Mouse (Mus musculus) myocyte (in vitro differentiated cells): ENCODE measurements around the gene Plekhs1. TPM values are rescaled to one million over a fixed set of nuclear protein-coding genes. Genes with fewer than 3 reads are reported as not detected.

Source experiments
- H3K27me3 ChIP-seq: one replicate; pipeline ENCODE4 v1.6.1; 2011; ENCODE audit not compliant: control insufficient read depth, insufficient read depth, insufficient read length
- H3K36me3 ChIP-seq: one replicate; pipeline ENCODE4 v1.6.1; 2011; ENCODE audit not compliant: control insufficient read depth, insufficient read depth
- H3K4me2 ChIP-seq: one replicate; pipeline ENCODE4 v1.6.1; 2011; ENCODE audit warnings: low read depth, control low read depth
- H3K4me3 ChIP-seq: one replicate; pipeline ENCODE4 v1.5.1; 2011; ENCODE audit warnings: mild to moderate bottlenecking, control low read depth, moderate library complexity
- H3K79me2 ChIP-seq: one replicate; pipeline ENCODE4 v1.6.1; 2011; ENCODE audit not compliant: control insufficient read depth, insufficient read depth
- H3ac ChIP-seq: one replicate; pipeline ENCODE4 v1.6.1; 2011; ENCODE audit not compliant: control insufficient read depth, insufficient read length
- CEBPB ChIP-seq: IDR thresholded peaks from 2 replicates; pipeline ENCODE4 v1.6.1; 2011; ENCODE audit warnings: mild to moderate bottlenecking, moderate library complexity; ENCODE audit not compliant: poor library complexity, insufficient read depth, severe bottlenecking
- E2F4 ChIP-seq: IDR thresholded peaks from one replicate; pipeline ENCODE4 v1.6.1; 2011; ENCODE audit warnings: mild to moderate bottlenecking, control low read depth, moderate library complexity; ENCODE audit not compliant: insufficient read depth
- MAX ChIP-seq: IDR thresholded peaks from one replicate; pipeline ENCODE4 v1.6.1; 2011; ENCODE audit warnings: low read depth, mild to moderate bottlenecking, control low read depth
- MYOD1 ChIP-seq, 3 experiments: IDR thresholded peaks; one replicate each; pipeline ENCODE4 v1.6.1; 2011; ENCODE audit warnings: control low read depth in 2 of 3, low read depth in 2 of 3, mild to moderate bottlenecking in 2 of 3, moderate library complexity in 1 of 3; ENCODE audit not compliant: insufficient read length in 2 of 3, control insufficient read depth in 1 of 3
- MYOG ChIP-seq, 3 experiments: IDR thresholded peaks; one replicate each; pipeline ENCODE4 v1.6.1; 2011; ENCODE audit warnings: control low read depth in 2 of 3, low read depth in 2 of 3, mild to moderate bottlenecking in 2 of 3; ENCODE audit not compliant: insufficient read length in 2 of 3, control insufficient read depth in 1 of 3, insufficient read depth in 1 of 3
- POLR2A ChIP-seq: IDR thresholded peaks from one replicate; pipeline ENCODE4 v1.6.1; 2011; ENCODE audit warnings: low read depth, mild to moderate bottlenecking, control low read depth, moderate library complexity; ENCODE audit not compliant: insufficient read length
- POLR2AphosphoS2 ChIP-seq: IDR thresholded peaks from one replicate; pipeline ENCODE4 v1.6.1; 2011; ENCODE audit warnings: low read depth, control low read depth; ENCODE audit not compliant: insufficient read length
- REST ChIP-seq: IDR thresholded peaks from one replicate; pipeline ENCODE4 v1.6.1; 2011; ENCODE audit warnings: mild to moderate bottlenecking, control low read depth, moderate library complexity; ENCODE audit not compliant: insufficient read depth, insufficient read length
- SRF ChIP-seq: IDR thresholded peaks from one replicate; pipeline ENCODE4 v1.6.1; 2011; ENCODE audit warnings: low read depth; ENCODE audit not compliant: control insufficient read depth, insufficient read length
- TCF12 ChIP-seq: IDR thresholded peaks from one replicate; pipeline ENCODE4 v1.6.1; 2011; ENCODE audit warnings: mild to moderate bottlenecking, control low read depth; ENCODE audit not compliant: poor library complexity, insufficient read depth, severe bottlenecking
- TCF3 ChIP-seq: IDR thresholded peaks from one replicate; pipeline ENCODE4 v1.6.1; 2011; ENCODE audit warnings: low read depth, control low read depth; ENCODE audit not compliant: insufficient read length
- USF1 ChIP-seq: IDR thresholded peaks from one replicate; pipeline ENCODE4 v1.6.1; 2011; ENCODE audit warnings: low read depth, mild to moderate bottlenecking, control low read depth, moderate library complexity
- polyA plus RNA-seq: library from polyadenylated mRNA; unstranded; fragments of >200 nt; fragmentation: generic; extraction: Trizol; gene quantifications from one replicate; pipeline ENCODE4 v1.2.1, GENCODE M21; 2012; ENCODE audit warnings: missing spikeins

Gene Plekhs1
- polyA plus RNA-seq, 1 experiment: 0.04 TPM

DNA sequence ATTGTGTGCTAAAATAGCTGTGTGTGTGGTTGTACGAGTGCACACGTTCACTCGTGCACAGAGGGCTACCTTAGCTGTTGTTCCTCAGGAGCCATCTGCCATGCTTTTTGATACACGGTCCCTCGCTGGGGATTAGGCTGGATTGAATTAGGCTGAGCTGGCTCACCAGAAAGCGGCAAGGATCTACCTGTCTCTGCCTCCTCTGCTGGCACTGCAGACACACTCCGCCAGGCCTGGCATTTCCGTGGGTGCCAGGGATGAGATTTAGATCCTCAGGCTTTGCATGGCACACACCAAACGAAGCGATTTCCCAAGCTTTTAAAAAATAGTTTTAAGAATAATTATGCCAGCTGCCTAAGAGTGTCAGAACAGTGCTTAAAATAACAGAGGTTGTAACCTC, 10.5 kb downstream of the Plekhs1 start:
- Histone ChIP-seq H3K4me2 (no peak overlapping the region), H3K36me3 (no peaks in the 10 kb centered on the region), H3K27me3 (no peaks in the 10 kb centered on the region), H3K4me3 (no peak overlapping the region), H3K79me2 (no peaks in the 10 kb centered on the region), H3ac (no peak overlapping the region)
- TF ChIP-seq TCF3: no peak
- TF ChIP-seq MYOD1 (IDR thresholded peaks at IDR 0.05; ENCODE audit: control insufficient read depth in 1 of 3, insufficient read length in 2 of 3, low read depth in 2 of 3): no peak
- no peak for TF ChIP-seq CEBPB
- TF ChIP-seq POLR2AphosphoS2: no peak
- TF ChIP-seq MAX: no peak

DNA sequence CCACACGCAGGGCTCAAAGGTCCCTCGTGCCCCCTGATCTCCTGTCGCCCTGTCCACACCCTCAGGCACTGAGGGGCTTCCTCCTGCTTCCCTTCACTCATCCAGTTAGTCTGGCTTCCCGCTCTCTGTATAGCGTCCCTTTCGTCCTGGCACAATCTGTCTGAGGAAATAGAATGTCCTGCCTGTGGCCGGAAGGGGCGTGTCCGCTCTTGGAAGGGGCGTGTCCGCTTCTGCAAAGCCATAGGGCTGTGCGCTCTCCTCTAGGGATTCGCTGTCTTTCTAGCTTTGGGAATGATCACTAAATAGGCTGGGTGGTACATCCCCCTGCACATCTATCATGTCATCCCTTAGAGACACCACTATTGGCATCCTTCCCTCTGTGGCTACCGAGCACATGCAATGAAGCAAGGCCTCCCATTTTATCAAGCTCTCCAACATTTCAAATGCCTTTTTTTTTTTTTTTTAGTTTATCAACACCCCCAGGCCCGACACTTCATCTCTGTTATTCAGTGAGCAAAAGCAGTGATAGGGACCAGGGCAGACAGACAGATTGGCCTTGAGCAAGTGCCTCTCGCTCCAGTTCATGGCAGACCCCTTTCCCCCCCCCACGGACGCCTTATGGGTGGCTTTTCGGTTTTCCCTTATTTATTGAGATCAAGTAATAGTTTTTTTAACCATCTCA, 13.6 kb downstream of the Plekhs1 start:
- Histone ChIP-seq H3K4me3 (no peak overlapping the region), H3K79me2 (no peaks in the 10 kb centered on the region), H3K4me2 (no peak overlapping the region), H3K36me3 (no peaks in the 10 kb centered on the region), H3ac (no peak overlapping the region), H3K27me3 (no peaks in the 10 kb centered on the region)
- TF ChIP-seq POLR2A (no peak), POLR2AphosphoS2 (no peak), MYOD1 (IDR thresholded peaks at IDR 0.05; ENCODE audit: control insufficient read depth in 1 of 3, insufficient read length in 2 of 3, low read depth in 2 of 3) (no peak), E2F4 (no peak), CEBPB (no peak), TCF12 (no peak), REST (no peak), USF1 (no peak), TCF3 (no peak), SRF (no peak), MYOG (IDR thresholded peaks at IDR 0.05; ENCODE audit: control insufficient read depth in 1 of 3, insufficient read depth in 1 of 3, insufficient read length in 2 of 3, low read depth in 2 of 3) (no peak), MAX (no peak)

DNA sequence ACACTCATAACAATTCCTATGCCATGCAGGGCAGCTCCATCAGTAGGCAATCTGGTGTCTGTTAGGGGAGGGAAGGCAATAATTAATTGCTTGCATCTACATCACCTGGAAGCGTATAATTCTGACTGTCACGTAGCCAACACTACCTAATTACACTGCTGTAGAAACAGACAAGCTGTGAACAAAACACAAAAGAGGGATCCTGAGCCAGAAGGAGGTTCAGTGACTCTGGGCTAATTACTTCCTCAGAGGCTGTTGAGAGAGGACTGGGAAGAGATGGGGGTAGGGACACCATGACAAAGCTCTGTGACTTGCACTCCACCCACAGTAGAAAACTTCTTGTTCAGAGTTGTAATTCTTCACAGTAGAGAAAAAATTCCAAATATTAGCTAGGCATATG, 15.1 kb downstream of the Plekhs1 start:
- TF ChIP-seq POLR2A (no peak), TCF3 (no peak), REST (no peak), MYOG (IDR thresholded peaks at IDR 0.05; ENCODE audit: control insufficient read depth in 1 of 3, insufficient read depth in 1 of 3, insufficient read length in 2 of 3, low read depth in 2 of 3) (no peak), USF1 (no peak), MYOD1 (IDR thresholded peaks at IDR 0.05; ENCODE audit: control insufficient read depth in 1 of 3, insufficient read length in 2 of 3, low read depth in 2 of 3) (no peak), CEBPB (no peak), MAX (no peak), E2F4 (no peak), SRF (no peak), TCF12 (no peak), POLR2AphosphoS2 (no peak)
- Histone ChIP-seq H3K4me2 (no peak overlapping the region), H3K4me3 (no peak overlapping the region), H3K27me3 (no peaks in the 10 kb centered on the region), H3K36me3 (no peaks in the 10 kb centered on the region), H3K79me2 (no peaks in the 10 kb centered on the region), H3ac (no peak overlapping the region)

DNA sequence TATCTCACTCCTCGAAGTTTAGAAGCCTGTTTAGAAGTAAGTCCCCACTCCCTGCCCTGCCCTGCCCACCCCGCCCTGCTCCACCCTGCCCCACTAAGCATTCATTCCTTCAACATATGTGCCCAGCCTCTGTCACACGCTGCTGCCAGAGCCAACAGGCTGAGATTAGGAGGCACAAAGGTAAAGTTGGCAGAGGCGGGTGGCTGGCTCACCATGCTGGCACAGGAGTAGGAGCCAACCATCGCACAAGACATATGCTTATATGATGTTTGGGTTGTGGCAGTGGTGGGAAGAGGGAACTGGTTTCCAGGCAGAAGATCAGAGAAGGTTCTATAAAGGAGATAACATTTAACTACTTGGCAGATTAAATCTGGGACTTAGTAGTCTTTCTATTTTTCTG, 15.8 kb downstream of the Plekhs1 start:
- no peak overlapping the region for H3K4me3 ChIP-seq
- no peaks in the 10 kb centered on the region for H3K27me3 ChIP-seq
- H3K36me3 ChIP-seq: no peaks in the 10 kb centered on the region
- no peak for TF ChIP-seq CEBPB
- TF ChIP-seq REST: no peak
- no peak for TF ChIP-seq USF1
- TF ChIP-seq MYOG (IDR thresholded peaks at IDR 0.05; ENCODE audit: control insufficient read depth in 1 of 3, insufficient read depth in 1 of 3, insufficient read length in 2 of 3, low read depth in 2 of 3): no peak
- no peak for TF ChIP-seq TCF12
- TF ChIP-seq POLR2AphosphoS2: no peak
- TF ChIP-seq TCF3: no peak
- no peak for TF ChIP-seq SRF
- TF ChIP-seq MYOD1 (IDR thresholded peaks at IDR 0.05; ENCODE audit: control insufficient read depth in 1 of 3, insufficient read length in 2 of 3, low read depth in 2 of 3): no peak
- no peak for TF ChIP-seq E2F4
- no peak for TF ChIP-seq MAX
- no peak for TF ChIP-seq POLR2A
- H3K79me2 ChIP-seq: no peaks in the 10 kb centered on the region
- no peak overlapping the region for H3ac ChIP-seq
- no peak overlapping the region for H3K4me2 ChIP-seq

DNA sequence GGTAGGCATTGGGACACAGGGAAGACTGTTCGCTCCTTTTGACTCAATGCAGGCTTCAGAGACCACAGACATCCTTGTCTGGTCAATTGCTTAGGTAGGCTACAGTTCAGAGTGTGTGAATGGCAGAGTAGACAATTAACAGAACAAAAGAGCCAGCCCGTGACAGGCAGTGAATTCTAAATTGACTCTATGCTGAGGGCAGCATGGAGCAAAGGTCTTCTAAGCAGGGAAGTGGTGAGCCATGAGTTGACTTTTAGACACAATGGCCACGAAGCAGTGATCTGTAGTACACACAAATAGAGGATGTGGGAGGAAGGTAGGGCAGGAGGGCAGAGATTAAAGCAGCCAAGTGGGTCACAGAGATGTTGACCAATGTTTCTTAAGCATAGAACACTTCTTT, 16.4 kb downstream of the Plekhs1 start:
- Histone ChIP-seq H3K79me2 (no peaks in the 10 kb centered on the region), H3K4me3 (no peak overlapping the region), H3K27me3 (no peaks in the 10 kb centered on the region), H3ac (no peak overlapping the region), H3K4me2 (no peak overlapping the region), H3K36me3 (no peaks in the 10 kb centered on the region)
- TF ChIP-seq MAX (no peak), TCF3 (no peak)
